Mouse (Mus musculus) CD8-positive naive resting alpha-beta T cell, adult 2 months (primary cell): ENCODE measurements around the gene Tpbpa.
"Not testable (repeated sequence)": the region's sequence is repeated elsewhere in the genome, so short reads cannot be mapped to it uniquely, and the experiment has no call there.

ENCODE experiments used
- DNase-seq, 2 experiments: peaks; one replicate each; pipeline ENCODE4 v3.0.0; 2022; ENCODE audit warnings: low read depth in 2 of 2, low spot score in 2 of 2

Gene Tpbpa

GRCm38 (mm10) chr13:60941884-60942283 is at the start of gene Tpbpa:
Gene Tpbpa (minus strand): TSS chr13:60941984.
- not testable (repeated sequence) for DNase-seq

- DNase-seq, result not testable (repeated sequence)
Measured at GRCm38 (mm10) chr13:60986915-60987314, 45.1 kb upstream of the Tpbpa start.

GRCm38 (mm10) chr13:60972319-60972718 is 30.5 kb upstream of the Tpbpa start:
- not testable (repeated sequence) for DNase-seq

GRCm38 (mm10) chr13:60963985-60964384 is 22.2 kb upstream of the Tpbpa start:
- not testable (repeated sequence) for DNase-seq

- no peak for DNase-seq
Measured at GRCm38 (mm10) chr13:60961706-60962105, 19.9 kb upstream of the Tpbpa start.

GRCm38 (mm10) chr13:60936500-60936901 is 5.3 kb downstream of the Tpbpa start, which contains the start of the genes Gm49391 and Ctla2a:
Gene Gm49391 (minus strand): TSS chr13:60936571.
Gene Ctla2a (minus strand): TSS chr13:60936625.
- peak; percentile 14 to 41 for DNase-seq

GRCm38 (mm10) chr13:60935490-60935889 is 6.3 kb downstream of the Tpbpa start, which contains the start of gene Gm49393:
Gene Gm49393 (minus strand): TSS chr13:60935590.
- not testable (repeated sequence) for DNase-seq

GRCm38 (mm10) chr13:60904780-60905179 is 37.0 kb downstream of the Tpbpa start, which contains the start of gene Tpbpb:
Gene Tpbpb (minus strand): TSS chr13:60904880.
- DNase-seq, result not testable (repeated sequence)

- DNase-seq, result peak; percentile 10 to 16
Measured at GRCm38 (mm10) chr13:60897328-60897727, 44.5 kb downstream of the Tpbpa start, which contains the start of gene Ctla2b. Gene Ctla2b (minus strand): TSS chr13:60897447.

- not testable (repeated sequence) for DNase-seq
Measured at GRCm38 (mm10) chr13:60896794-60897193, 45.0 kb downstream of the Tpbpa start, which contains the start of gene Gm49392. Gene Gm49392 (minus strand): TSS chr13:60896894.

GRCm38 (mm10) chr13:60895406-60896160 is 46.2 kb downstream of the Tpbpa start:
- no peak for DNase-seq

GRCm38 (mm10) chr13:60892301-60892700 is 49.5 kb downstream of the Tpbpa start:
- DNase-seq, result no peak
